Mouse (Mus musculus) mouse embryonic stem cell (cell line): ENCODE data around the gene Rab6a.

Experiments
- in situ Hi-C, 2 experiments: fragments of 300-500 bp; cut with MboI; formaldehyde crosslinking; loops; 1 replicate in 1 of 2; 3 replicates in 1 of 2; pipeline ENCODE4 v1.14.3; 2019 to 2020; ENCODE audit warnings: low sequenced_read_pairs in 2 of 2, low pct_unique_long_range_greater_than_20kb in 1 of 2, mixed read lengths in 1 of 2; ENCODE audit not compliant: unreplicated experiment in 1 of 2

The Rab6a gene

DNA sequence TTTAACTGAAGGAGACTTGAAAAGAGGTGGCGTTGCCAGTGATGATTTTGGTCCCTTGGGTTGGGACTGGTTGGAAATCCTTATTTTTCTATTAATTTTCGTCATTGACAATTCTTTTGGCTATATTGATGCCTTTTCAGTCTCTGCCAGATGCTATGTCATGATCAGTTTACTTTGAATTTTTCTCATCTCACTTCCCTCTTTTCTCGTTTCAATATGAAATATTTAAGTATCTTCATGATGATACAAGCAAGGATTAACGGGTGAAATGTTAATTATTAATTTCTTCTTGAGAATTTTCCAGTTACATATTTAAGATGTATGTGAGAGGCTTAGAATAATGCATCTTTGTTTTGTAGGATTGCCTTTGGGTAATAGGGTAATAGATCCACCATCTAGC is 1.7 kb downstream of the Rab6a start:
- in situ Hi-C loops = no loop called here

DNA sequence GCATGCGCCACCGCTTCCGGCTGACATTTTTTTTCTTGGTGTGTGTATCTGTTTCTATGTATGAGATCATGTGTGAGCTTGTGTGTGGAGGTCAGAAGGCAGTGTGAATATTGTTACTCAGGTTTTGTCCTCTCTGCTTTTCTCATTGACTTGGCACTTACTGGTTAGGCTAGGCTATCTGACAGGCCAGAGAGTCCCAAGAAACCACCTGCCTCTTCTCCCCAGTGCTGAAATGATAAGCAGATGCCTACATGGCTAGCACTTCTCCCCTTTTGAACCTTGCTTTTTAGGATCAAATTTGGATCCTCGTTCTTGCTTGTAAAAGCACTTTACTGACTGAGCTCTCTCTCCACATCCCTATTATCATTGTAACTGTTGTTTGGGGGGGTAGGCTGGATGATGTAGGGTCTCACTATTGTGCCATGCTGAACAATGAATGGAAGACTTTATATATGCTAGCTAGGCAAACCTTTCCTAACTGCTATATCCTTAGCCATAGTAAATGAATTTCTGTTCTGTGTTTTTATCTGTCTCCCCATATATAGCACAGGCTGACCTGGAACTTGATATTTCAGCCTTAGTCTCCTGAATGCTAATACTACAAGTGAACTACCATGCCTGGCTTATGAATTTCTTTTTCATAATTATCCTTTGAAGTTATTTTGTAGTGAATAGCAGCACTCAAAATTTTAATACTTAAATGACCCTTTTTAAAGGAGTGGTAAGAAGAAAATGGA is 9.1 kb downstream of the Rab6a start:
- in situ Hi-C loops = no loop called here

DNA sequence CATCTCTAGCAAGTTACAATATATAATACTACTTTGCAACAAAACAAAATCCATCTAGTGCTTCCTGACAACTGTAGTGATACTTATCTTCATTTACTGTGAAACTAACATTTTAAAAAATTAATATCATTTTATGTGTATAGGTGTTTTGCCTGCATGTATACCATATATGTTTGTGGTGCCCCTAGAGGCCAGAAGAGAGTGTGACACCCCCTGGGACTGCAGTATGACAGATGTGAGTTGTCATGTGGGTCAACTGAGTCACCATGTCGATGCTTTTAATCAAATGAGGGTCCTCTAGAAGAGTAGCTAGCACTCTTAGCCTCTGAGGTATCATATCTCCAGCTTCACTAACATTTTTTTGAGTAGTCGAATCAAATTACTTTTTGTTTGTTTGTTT is 15.1 kb downstream of the Rab6a start:
- in situ Hi-C loops = no loop called here

DNA sequence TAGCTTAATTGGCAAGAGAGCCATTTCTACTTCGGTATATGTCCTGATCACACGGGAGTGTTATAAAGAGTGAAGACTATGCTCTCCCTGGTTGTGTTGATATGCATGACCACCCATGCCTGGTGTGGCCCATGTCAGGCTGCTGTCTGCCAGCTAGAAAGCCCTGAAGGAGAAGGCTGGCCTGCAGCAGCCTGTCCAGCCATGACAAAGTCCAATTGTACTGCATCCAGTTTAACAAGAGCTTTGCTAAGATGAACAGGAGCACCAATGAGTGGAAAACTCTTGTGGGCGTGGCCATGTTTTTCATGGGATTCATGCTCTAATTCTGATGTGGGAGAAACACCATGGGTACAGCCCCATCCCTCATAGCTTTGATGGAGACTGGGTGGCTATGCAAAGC is 17.3 kb downstream of the Rab6a start:
- in situ Hi-C loops = no loop called here

DNA sequence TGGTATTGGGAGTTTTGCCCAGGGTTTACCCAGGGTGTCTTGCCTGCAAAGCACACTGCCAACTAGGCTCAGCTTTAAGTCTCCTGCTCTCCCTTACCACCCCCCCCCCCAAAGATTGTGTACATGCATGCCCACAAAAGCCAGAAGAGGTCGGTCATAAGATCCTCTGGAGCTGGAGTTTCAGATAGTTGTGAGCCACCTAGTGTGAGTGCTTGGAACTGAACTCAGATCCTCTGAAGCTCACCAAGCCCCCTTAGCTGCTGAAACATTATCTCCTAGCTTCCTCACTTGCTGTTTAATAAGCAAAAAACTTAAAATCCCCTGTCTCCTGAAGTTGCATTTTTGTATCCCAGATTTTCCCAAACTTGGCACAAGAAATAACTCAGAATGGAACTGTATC is 30.4 kb downstream of the Rab6a start:
- in situ Hi-C loops = no loop called here

DNA sequence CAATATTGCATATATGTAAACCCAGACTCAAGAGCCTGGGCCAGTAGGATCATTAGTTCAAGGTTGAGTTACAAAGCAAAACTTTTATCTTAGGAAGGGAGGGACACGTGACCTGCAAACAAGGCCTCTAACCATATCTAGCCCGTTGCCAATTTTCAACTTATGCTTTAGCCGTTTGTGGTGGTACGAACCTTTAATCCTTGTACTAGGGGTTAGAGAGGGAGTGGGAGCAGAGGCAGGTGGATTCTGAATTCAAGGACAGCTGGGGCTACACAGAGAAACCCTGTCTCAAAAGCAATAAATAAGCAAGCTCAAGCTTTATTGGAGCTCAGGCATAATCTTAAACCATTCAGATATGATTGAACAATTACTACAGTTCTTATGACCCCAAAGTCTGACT is 35.2 kb downstream of the Rab6a start:
- in situ Hi-C loops = no loop called here

DNA sequence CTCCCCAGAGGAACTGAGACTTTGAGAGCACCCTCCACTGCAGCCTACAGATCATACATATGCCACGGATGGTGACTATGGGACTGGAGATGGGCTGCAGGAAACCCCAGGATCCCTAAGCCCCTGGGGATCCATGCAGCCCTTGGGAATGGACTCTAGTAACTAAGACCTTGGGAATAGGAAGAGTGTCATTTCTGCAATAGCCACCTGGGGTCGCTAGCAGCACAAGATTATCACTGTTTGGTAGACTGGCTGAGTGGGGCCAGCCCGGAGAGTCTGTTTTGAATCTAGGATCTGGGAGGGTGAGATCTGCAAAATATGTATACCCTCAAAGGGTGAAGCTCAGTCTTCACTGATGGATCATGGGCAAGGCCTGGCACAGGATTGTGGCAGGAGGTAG is 37.9 kb downstream of the Rab6a start:
- in situ Hi-C loops = no loop called here

DNA sequence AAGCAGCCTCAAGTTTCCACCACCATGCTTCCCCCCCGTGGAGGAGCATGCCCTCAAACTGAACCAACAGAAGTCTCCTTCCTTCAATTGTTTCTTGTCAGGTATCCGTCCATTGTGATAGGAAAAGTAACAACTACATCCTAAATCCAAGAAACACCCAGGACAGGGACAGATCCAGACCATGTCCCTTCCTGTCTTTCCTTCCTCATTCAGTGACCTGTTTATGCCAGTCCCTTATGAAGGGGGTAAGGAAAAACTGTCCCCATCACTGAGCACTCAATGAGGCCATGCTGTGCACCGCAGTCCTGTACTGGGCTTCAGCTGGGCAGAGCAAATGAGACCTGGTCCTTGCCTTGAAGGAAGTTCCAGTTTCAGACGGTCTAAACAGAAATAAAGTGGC is 41.9 kb downstream of the Rab6a start:
- in situ Hi-C loops = no loop called here

DNA sequence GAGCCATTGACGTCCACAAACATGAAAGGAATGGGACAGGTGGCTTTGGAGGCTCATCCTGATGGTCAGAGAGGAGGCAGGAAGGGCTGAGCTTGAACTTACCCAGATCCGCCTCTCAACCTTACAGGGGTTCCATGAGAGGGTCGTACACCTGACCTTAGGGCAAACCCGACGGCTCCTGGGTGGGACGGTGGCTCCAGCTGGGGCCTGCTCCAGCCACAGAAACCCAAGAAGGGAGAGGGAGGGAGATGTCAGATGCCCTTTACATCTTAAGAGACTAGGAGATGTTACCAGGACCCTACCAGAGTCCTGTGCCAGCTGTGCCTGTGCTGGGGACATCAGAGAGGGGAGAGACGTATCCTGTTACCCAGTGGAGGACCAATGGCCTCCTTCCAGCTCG is 42.6 kb downstream of the Rab6a start:
- in situ Hi-C loops = no loop called here

DNA sequence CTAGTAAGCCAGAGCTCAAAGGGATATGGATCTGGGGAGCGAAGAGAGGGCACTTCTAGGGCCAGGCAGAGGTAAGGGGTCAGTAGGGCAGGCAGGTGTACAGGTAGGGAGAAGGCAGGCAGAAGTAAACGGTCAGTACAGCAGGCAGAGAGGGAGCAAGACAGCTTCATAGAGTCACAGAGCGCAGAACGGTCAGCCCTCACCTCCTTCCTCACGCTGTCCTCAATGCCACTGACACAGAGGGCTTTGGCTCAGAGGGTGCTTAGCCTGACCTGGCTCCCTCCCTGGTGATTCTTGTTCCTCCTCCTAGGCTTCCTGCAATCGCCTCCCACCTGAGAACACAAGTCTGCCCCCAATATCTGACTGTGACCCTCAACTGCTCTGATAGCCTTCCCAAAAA is 43.2 kb downstream of the Rab6a start:
- in situ Hi-C loops = no loop called here

DNA sequence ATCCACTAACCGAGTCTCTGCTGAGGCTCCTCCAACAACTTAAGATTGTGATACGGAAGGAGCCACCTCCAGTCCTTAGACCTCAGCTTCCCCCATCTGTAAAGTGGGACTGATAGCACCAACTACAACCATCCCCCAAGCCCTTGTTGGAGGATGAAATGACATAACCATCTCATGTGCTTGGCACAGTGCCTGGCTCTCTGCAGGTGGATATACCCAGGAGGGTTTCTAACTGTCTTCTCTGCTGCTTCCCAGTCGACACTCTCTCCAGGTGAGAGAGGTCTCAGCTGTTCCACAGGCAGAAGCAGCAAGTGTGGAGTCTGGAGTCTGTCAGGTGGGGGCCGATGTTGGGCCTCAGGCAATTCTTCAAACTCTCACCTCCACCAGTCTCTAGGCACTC is 43.8 kb downstream of the Rab6a start:
- in situ Hi-C loops = no loop called here

DNA sequence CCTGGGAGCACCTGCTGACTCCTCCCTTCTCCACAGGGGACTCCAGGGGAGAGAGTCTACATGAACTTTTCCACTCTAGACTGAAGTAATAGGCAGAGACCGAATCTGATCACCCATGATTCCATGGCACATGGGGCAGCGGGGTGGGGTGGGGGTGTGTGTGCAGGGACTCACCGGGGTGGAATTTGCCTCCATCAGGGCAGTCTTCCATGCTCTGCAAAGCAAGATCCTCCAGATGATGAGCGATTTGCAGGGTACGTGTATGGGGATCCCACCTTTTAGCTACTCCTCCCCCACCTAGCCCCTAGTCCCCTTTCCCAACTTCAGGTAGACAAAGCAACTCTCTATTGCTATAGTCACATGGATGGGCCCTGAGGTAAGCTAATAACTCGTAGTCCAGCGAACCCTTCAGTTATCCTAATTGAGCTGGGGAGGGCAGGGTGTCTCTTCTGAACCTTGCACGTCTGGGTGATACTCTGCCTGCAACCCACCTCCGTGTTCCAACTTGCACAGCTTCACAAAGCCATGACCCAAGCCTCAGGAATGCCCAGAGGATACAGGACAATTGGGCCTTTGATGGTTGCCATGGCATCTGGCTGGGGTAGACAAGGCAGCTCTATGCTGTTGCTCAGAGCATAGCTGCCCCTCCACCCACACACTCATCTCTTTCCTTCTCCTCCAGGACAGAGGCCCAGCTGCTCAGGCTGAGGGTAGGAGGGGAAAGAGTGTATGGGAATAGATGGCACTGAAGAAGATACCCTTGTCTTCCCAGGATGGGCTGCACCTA is 46.5 kb downstream of the Rab6a start:
- in situ Hi-C loops = no loop called here

DNA sequence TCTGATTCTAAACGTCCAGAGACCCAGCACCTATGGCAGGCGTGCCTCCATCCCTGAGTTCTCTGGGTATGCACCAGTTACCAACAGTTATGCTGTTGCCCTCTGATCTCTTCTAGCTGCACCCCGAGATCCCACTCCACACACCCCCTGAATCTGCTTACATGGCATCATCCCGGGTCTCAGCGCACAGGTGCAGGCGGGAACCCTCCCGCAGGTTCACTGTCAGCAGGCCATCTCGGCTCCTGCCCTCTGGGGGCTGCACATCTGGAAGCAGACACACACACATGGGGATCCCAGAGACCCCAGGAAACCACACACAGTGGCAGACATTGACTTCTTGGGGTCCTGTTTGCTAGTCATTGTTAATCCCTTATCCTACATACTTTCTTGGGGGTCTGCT is 47.2 kb downstream of the Rab6a start:
- in situ Hi-C loops = no loop called here

DNA sequence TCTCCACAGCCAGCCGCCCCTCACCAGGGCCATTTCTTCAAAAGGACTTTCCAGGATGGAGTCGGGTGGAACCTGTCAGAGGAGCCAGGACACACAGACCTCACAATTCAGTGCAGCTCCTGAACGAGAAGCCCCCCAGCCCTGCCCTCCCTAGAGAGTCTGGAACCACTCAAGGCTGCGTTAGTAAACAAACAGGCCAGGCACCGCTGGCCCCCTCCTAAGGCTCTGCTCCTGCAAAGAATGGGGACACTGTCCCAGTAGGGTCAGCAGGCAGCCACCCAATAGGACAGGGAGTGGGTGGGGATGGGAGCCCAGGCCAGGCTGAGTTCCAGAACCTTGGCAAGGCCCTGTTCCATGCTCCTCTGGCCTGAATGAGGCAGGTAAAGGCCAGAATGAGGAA is 49.5 kb downstream of the Rab6a start:
- in situ Hi-C loops = no loop called here

DNA sequence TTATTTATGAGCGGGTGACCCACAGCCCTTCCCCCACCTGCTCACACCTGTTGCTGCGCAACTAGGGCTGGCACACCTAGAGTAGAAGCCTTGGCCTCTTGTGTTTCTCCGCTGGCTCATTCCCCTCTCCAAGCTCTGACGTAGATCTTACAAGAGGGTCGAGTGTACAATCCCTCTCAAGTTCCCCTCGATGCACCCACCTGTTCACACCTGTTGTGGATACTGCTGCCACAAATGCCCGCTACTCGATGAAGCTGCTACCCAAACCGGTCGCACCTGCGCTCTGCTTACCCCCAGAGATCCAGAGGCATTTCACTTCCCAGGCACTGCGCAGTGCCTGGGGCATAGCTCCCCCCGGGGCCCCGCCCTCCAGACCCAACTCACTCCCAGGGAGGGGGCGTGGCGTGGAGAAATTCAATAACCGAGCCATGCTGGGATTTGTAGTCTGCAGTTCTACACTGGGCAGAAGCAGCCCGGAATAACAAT is 50.9 kb downstream of the Rab6a start:
- in situ Hi-C loops = no loop called here

DNA sequence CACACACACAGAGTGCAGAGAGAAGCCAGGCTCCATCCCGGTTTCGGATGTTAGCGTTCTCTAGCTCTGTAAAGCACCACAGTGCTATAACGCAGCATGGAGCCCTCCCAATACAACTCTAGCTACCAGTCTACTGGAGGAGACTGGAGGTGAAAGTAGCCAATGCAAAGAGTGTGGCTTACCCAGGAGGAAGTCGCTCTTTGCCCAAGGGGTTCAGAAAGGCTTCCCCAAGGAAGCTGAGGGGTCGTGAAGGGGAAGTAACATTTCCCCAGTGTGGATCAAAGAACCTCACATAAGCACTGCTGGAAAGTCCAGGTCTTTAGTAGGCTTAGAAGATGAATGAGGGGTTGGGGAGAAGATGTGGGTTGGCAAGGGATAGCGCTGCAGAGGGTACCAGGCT is 54.1 kb downstream of the Rab6a start:
- in situ Hi-C loops = no loop called here

DNA sequence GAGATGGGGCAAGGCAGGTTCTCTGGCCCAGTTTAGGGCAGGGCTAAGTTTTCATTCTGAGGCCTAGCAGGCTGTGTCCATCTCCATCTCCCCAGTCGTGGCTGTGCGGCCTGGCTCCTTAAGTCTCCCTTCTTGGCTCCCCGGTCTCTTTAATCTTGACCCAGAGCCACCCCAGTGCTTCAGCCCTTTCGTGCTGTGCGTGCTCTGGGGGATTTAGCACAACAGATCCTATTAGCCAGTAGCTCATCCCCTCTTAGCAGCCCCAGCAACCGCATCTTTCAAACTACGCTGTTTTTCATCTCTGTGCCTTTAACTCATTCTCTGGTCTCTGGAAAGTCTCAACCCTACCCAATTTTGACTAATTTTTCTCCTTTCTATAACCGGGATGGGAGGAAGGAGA is 55.0 kb downstream of the Rab6a start, which contains the start of gene Plekhb1:
Plekhb1 (minus strand) TSS at position 184 of the 400 bp plus-strand sequence.
- in situ Hi-C loops = no loop called here

DNA sequence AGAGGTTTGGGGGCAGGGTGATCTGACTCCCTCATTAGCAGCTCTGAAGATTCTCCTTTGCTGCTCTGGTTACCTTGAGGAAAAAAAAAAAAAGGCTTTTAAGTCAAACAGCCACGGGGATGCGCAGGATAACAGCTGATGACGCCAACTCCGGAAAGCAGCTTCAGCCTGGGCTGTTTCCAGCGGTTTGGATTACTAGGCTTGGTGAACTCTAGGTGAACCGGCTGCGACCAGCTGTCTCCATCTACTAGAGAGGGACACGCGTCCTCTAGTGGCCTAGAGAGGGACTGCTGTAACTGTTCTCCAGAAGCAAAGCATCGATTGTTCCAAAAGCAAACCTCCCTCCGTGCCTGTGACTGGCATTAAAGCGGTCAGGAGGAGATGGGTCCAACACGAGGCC is 56.0 kb downstream of the Rab6a start:
- in situ Hi-C loops = no loop called here

DNA sequence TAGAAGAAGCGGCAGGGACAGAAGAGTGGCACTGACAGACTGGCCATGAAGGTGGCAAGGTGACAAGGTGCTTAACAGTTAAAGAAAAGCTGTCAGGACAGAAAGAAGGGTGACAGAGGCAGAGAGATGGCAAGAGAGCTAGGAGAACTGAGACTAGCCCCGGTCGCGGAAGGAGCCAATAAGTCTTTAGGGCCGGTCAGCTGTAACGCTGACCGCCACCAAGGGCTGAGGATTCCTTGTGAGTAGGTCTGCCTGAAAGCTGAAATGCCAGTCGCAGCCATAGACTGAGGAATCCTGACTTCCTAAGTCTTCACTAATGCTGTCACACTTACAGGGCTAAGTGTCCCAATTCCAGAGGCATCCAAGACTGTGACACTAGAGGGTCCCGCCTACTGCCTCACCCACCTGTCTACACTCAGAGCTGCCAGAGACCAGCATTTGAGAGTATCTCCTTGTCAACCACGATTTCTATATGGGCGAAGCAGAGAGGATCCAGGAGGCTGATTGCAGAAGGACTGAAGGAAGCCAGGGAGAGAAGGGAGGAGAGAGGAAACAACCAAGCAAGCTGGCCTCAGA is 56.6 kb downstream of the Rab6a start:
- in situ Hi-C loops = no loop called here

DNA sequence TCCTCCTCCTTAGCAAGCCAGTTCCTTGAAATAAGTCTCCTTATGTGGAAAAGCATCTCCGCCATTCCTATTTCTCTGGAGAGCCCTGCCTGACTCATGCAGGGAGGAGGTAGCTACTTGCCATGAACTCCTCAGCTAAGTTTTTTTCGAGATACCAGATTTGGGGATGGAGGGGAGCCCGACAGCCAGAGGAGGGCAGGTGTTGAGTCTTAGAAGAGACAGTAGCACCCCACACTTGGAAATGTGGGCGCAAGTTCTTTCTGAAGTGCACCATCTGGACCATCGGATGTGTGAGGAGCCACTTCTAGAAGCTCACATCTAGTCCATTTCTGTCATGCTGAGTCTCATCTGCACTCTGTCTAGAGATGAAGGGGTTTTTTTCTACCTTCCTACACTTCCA is 63.4 kb downstream of the Rab6a start:
- in situ Hi-C loops = no loop called here
